Mouse (Mus musculus): Measurements from ENCODE around the gene S1pr3.

The S1pr3 gene

GRCm38 (mm10) chr13:51405731-51406320, 2.6 kb upstream of the S1pr3 start:
- no peak for DNase-seq (ENCODE audit: low read depth)

- no peak for DNase-seq (ENCODE audit: low read depth)
Observed at GRCm38 (mm10) chr13:51407541-51408217, 760 bp upstream of the S1pr3 start.

GRCm38 (mm10) chr13:51409936-51410481, 1.6 kb downstream of the S1pr3 start:
- no peak for DNase-seq (ENCODE audit: low read depth)

GRCm38 (mm10) chr13:51411243-51411642, 2.8 kb downstream of the S1pr3 start:
- DNase-seq (ENCODE audit: low read depth), result no peak

GRCm38 (mm10) chr13:51411696-51412430, 3.4 kb downstream of the S1pr3 start:
- no peak for DNase-seq (ENCODE audit: low read depth)

- peak; percentile 33 for DNase-seq (ENCODE audit: low read depth)
Observed at GRCm38 (mm10) chr13:51413461-51413860, 5.0 kb downstream of the S1pr3 start.

GRCm38 (mm10) chr13:51416727-51417126, 8.3 kb downstream of the S1pr3 start:
- DNase-seq (ENCODE audit: low read depth), result no peak

GRCm38 (mm10) chr13:51417796-51418195, 9.4 kb downstream of the S1pr3 start:
- no peak for DNase-seq (ENCODE audit: low read depth)

GRCm38 (mm10) chr13:51418268-51418941, 10.0 kb downstream of the S1pr3 start:
- DNase-seq (ENCODE audit: low read depth), result peak; percentile 83

- no peak for DNase-seq (ENCODE audit: low read depth)
Observed at GRCm38 (mm10) chr13:51418942-51419451, 10.6 kb downstream of the S1pr3 start.

- no peak for DNase-seq (ENCODE audit: low read depth)
Observed at GRCm38 (mm10) chr13:51419501-51419900, 11.1 kb downstream of the S1pr3 start.

GRCm38 (mm10) chr13:51420861-51421260, 12.4 kb downstream of the S1pr3 start:
- no peak for DNase-seq (ENCODE audit: low read depth)

- DNase-seq (ENCODE audit: low read depth), result no peak
Observed at GRCm38 (mm10) chr13:51423647-51424046, 15.2 kb downstream of the S1pr3 start.

- peak; percentile 59 for DNase-seq (ENCODE audit: low read depth)
Observed at GRCm38 (mm10) chr13:51424647-51425046, 16.2 kb downstream of the S1pr3 start.

GRCm38 (mm10) chr13:51425662-51426443, 17.4 kb downstream of the S1pr3 start:
- DNase-seq (ENCODE audit: low read depth), result no peak

- DNase-seq (ENCODE audit: low read depth), result no peak
Observed at GRCm38 (mm10) chr13:51433371-51433770, 24.9 kb downstream of the S1pr3 start.

- DNase-seq (ENCODE audit: low read depth), result no peak
Observed at GRCm38 (mm10) chr13:51434460-51434859, 26.0 kb downstream of the S1pr3 start.

- DNase-seq (ENCODE audit: low read depth), result no peak
Observed at GRCm38 (mm10) chr13:51435146-51435545, 26.7 kb downstream of the S1pr3 start.

GRCm38 (mm10) chr13:51437105-51438085, 29.0 kb downstream of the S1pr3 start:
- no peak for DNase-seq (ENCODE audit: low read depth)

- no peak for DNase-seq (ENCODE audit: low read depth)
Observed at GRCm38 (mm10) chr13:51442922-51443321, 34.5 kb downstream of the S1pr3 start.
